Mouse (Mus musculus): ENCODE data around the gene Olfr912.

The Olfr912 gene

DNA sequence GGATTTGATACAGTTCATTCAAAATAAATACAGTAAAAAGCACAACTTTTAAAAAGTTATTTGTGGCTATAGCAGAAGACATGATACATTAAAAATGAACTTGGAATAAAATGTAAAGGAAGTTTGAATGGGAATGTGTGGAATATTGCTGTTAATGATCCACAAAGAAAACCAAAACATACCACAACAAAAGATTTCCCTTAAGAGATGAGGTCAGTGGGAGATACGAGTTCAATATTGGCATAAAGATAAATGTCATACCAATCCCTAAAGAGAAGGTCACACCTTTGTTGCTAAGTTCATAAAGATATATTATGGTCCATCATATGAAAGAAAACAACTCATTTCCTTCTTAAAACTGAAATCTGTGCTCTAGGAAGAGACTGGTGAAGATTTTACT is at the start of gene Olfr912:
Gene Olfr912 (plus strand): TSS at position 301 of the 400 bp plus-strand sequence.
- DNase-seq (ENCODE audit: low read depth) = no peak

DNA sequence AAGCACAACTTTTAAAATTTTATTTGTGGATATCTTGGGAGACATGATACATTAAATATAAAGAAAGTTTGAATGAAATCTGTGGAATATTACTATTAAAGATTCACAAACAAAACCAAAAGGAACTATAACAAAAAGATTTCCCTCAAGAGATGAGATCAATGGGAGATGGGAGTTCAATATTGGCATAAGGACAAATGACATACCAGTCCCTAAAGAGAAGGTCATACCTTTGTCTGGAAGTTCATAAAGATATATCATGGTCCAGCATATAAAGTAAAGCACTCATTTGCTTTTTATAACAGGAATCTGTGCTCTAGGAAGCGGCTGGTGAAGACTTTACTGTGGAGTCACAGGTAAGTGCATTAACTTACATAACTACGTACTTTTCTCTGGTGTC is 42.4 kb upstream of the Olfr912 start, which contains the start of gene Olfr910:
Gene Olfr910 (plus strand): TSS at position 301 of the 400 bp plus-strand sequence.
- no peak for DNase-seq (ENCODE audit: low read depth)

DNA sequence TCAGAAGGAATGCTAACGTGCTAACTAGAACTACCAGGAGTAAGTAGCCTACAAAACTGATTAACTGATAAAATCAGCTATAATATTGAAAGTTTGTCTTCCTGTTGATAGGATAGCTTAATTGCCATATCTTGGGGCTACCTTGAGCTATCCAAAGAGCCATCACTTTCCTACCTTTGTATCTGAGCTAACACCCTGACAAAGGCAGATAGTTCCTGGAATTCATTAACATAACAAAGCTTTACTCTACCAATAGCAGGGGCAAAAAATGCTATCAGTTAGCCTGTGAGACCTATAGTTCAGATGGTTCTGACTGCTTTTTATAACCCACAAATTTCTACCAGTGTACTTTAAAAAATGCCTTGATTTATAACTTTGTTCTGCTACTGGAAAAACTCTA is 11.1 kb downstream of the Olfr912 start:
- no peak for DNase-seq (ENCODE audit: low read depth)

DNA sequence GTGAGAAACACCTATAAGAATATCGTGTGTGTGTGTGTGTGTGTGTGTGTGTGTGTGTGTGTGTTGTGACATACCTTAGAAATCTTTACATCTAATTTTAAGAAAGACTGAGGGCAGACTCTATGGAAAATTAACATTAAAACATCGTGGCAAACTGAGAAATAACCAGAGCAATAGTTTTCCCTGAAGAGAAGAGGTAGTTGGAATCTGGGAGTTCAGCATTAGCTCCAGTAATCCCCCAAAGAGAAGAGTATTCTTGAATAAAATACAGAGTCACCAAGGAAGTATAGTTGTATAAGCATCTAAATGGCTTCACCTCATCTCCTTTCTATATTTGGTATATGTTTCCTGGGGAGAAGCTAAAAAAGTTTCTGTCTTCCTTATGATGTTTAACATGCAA is 12.5 kb downstream of the Olfr912 start, which contains the start of gene Olfr913:
Gene Olfr913 (plus strand): TSS at position 301 of the 400 bp plus-strand sequence.
- no peak for DNase-seq (ENCODE audit: low read depth)

DNA sequence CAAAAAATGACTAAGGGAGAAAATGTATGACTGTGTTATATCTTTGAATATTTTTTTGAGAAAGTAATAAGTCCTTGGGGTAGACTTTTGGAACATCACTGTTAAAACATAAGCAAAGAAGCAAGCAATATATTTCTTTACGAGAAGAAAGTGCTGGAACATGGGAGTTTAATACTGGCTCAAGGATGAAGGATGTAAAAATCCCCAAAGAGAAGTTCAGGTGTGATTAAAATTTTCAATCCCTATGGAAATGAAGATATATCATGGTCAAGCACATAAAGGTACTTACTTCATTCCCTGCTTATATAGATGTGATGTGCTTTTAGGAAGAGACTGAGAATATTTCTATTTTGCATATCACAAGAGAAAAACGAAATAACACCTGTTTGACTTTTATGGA is 24.8 kb downstream of the Olfr912 start, which contains the start of gene Olfr914:
Gene Olfr914 (plus strand): TSS at position 301 of the 400 bp plus-strand sequence.
- DNase-seq (ENCODE audit: low read depth) = no peak

DNA sequence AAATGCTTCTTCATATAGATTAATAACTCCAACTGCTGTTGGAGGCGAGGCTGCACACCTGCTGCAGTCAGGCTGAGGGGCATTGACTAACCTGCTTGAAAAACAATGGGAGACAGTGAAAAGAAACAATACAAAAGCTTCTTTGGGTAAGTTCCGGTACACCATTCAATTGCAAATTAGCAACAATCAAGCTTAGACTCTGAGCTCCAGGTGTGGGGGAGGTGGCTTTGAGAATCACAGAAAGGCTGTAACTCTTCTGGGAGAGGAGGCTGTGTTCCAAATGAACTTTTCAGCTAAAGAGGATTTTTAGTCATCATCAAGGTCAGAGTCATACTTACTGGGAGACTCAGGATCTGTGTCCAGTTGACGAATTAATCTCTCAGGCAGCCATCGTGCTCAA is 52.4 kb downstream of the Olfr912 start:
- no peak for DNase-seq (ENCODE audit: low read depth)
